Mouse (Mus musculus): Measurements from ENCODE around the gene Sidt2.

Sidt2 gene

GRCm38 (mm10) chr9:45946182-45946871 is 8.7 kb downstream of the Sidt2 start:
- DNase-seq (ENCODE audit: low read depth), result no peak

GRCm38 (mm10) chr9:45945721-45946120 is 9.3 kb downstream of the Sidt2 start:
- no peak for DNase-seq (ENCODE audit: low read depth)

- no peak for DNase-seq (ENCODE audit: low read depth)
Measured at GRCm38 (mm10) chr9:45944506-45945400, 10.3 kb downstream of the Sidt2 start.

- DNase-seq (ENCODE audit: low read depth), result no peak
Measured at GRCm38 (mm10) chr9:45943628-45944505, 11.2 kb downstream of the Sidt2 start.

- no peak for DNase-seq (ENCODE audit: low read depth)
Measured at GRCm38 (mm10) chr9:45942916-45943315, 12.1 kb downstream of the Sidt2 start.

- DNase-seq (ENCODE audit: low read depth), result no peak
Measured at GRCm38 (mm10) chr9:45942464-45942863, 12.6 kb downstream of the Sidt2 start.

- DNase-seq (ENCODE audit: low read depth), result no peak
Measured at GRCm38 (mm10) chr9:45941329-45941888, 13.6 kb downstream of the Sidt2 start.

GRCm38 (mm10) chr9:45939794-45940193 is 15.3 kb downstream of the Sidt2 start:
- no peak for DNase-seq (ENCODE audit: low read depth)

- no peak for DNase-seq (ENCODE audit: low read depth)
Measured at GRCm38 (mm10) chr9:45938952-45939637, 16.0 kb downstream of the Sidt2 start.

GRCm38 (mm10) chr9:45938088-45938487 is 17.0 kb downstream of the Sidt2 start:
- no peak for DNase-seq (ENCODE audit: low read depth)

GRCm38 (mm10) chr9:45936883-45937282 is 18.2 kb downstream of the Sidt2 start:
- peak; percentile 87 for DNase-seq (ENCODE audit: low read depth)

- peak; percentile 73 for DNase-seq (ENCODE audit: low read depth)
Measured at GRCm38 (mm10) chr9:45935628-45936210, 19.3 kb downstream of the Sidt2 start, which contains the start of gene Tagln. TSS of gene Tagln (minus strand) at chr9:45936058.

GRCm38 (mm10) chr9:45932571-45933415 is 22.3 kb downstream of the Sidt2 start:
- DNase-seq (ENCODE audit: low read depth), result peak; percentile 25

GRCm38 (mm10) chr9:45931958-45932357 is 23.1 kb downstream of the Sidt2 start:
- peak; percentile 40 for DNase-seq (ENCODE audit: low read depth)

- no peak for DNase-seq (ENCODE audit: low read depth)
Measured at GRCm38 (mm10) chr9:45929285-45929684, 25.8 kb downstream of the Sidt2 start.

- DNase-seq (ENCODE audit: low read depth), result no peak
Measured at GRCm38 (mm10) chr9:45919895-45920294, 35.2 kb downstream of the Sidt2 start.

- DNase-seq (ENCODE audit: low read depth), result peak; percentile 20
Measured at GRCm38 (mm10) chr9:45917041-45917934, 37.8 kb downstream of the Sidt2 start.

GRCm38 (mm10) chr9:45915659-45916058 is 39.4 kb downstream of the Sidt2 start:
- peak; percentile 6 for DNase-seq (ENCODE audit: low read depth)

GRCm38 (mm10) chr9:45911673-45912072 is 43.4 kb downstream of the Sidt2 start:
- peak; percentile 68 for DNase-seq (ENCODE audit: low read depth)
